Comparison of ENCODE assay signal across 29 mouse cellular contexts in the genomic region with DNA sequence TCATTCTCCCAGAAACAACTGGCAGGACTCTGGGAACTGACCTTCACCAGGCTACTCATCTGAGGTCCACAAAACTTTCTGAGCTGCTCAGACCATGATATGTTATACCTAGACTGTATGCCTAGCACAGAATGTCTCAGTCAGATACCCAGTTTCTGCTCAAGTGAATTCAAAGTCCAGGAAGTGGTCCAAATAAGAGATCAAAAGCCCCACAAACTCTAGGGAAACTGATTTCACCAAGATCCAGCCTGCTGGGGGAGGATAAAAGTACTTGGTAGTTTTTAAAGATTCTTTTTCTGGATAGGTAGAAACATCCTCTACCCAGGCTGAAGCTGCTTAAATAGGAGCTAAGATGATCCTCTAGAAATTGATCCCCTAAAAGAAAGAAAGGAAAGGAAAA. TPM values are rescaled to one million over a fixed set of nuclear protein-coding genes. Genes with fewer than 3 reads are reported as not detected.
DNase-seq lines count a peak whose midpoint lies in the region; ATAC-seq lines count a peak whose summit lies in the region.
"Had no signal": no experiment of that assay in that cellular context is flagged by ENCODE, and none has a peak within 500 bp of the region (broad histone marks: within the 10 kb centered on the region; RNA-seq: fewer than 3 reads in every experiment).

No protein-coding gene starts in this region.

- H3K4me3 ChIP-seq in hindbrain, embryonic 16.5 days (ENCODE audit: low read length), result no peak overlapping the region
- H3K4me3 ChIP-seq: embryonic facial prominence, embryonic 10.5 days; embryonic facial prominence, embryonic 12.5 days; forebrain, embryonic 13.5 days; forebrain, embryonic 15.5 days had no signal

- H3K4me1 ChIP-seq in hindbrain, embryonic 16.5 days (ENCODE audit: control insufficient read depth, insufficient read depth, low read depth, low read length), result no peaks in the 10 kb centered on the region
- H3K4me1 ChIP-seq: embryonic facial prominence, embryonic 10.5 days; embryonic facial prominence, embryonic 12.5 days; forebrain, embryonic 13.5 days; forebrain, embryonic 15.5 days had no signal

- H3K9me3 ChIP-seq in hindbrain, embryonic 16.5 days (ENCODE audit: control insufficient read depth, low read length), result no peaks in the 10 kb centered on the region
- H3K9me3 ChIP-seq: embryonic facial prominence, embryonic 10.5 days; embryonic facial prominence, embryonic 12.5 days; forebrain, embryonic 13.5 days; forebrain, embryonic 15.5 days; G1E had no signal

- H3K27me3 ChIP-seq in hindbrain, embryonic 16.5 days (replicated peaks; ENCODE audit: control insufficient read depth, insufficient read depth, low read length), result no peaks in the 10 kb centered on the region
- H3K27me3 ChIP-seq: CH12.LX; embryonic facial prominence, embryonic 12.5 days; forebrain, embryonic 13.5 days; forebrain, embryonic 15.5 days had no signal

- H3K9ac ChIP-seq in hindbrain, embryonic 16.5 days (ENCODE audit: low read depth, low read length), result no peak overlapping the region
- H3K9ac ChIP-seq: embryonic facial prominence, embryonic 12.5 days; forebrain, embryonic 13.5 days; forebrain, embryonic 15.5 days; forebrain, postnatal 0 days had no signal

- no peak overlapping the region for H3K4me2 ChIP-seq in hindbrain, embryonic 16.5 days (ENCODE audit: low read length)
- H3K4me2 ChIP-seq: embryonic facial prominence, embryonic 12.5 days; forebrain, embryonic 13.5 days; forebrain, embryonic 15.5 days had no signal

- peak; percentile 51 for ATAC-seq in inflammation-experienced regulatory T-cells, adult 6 months
- ATAC-seq in hindbrain, embryonic 16.5 days, result no peak
- ATAC-seq: forebrain, embryonic 13.5 days; forebrain, embryonic 15.5 days; forebrain, postnatal 0 days; Patski had no signal

- no peaks in the 10 kb centered on the region for H3K36me3 ChIP-seq in hindbrain, embryonic 16.5 days (ENCODE audit: control insufficient read depth, insufficient read depth, low read length)
- H3K36me3 ChIP-seq: embryonic facial prominence, embryonic 10.5 days; embryonic facial prominence, embryonic 12.5 days; forebrain, embryonic 15.5 days; G1E had no signal

- peak; percentile 43 for DNase-seq in CD4-positive helper T cell, adult 2 months (ENCODE audit: low read depth, low spot score)
- peak; percentile 41 for DNase-seq in CD4-positive, CD25-positive, alpha-beta regulatory T cell, adult 2 months (ENCODE audit: low read depth, low spot score)
- peak; percentile 7 for DNase-seq in T-cell, adult 2 months (ENCODE audit: low spot score)
- DNase-seq in right cerebral cortex, postnatal 10 days (ENCODE audit: low spot score in 2 of 2), result no peak
- no peak for DNase-seq in embryo, embryonic 11 days
- DNase-seq in layer of hippocampus, adult 8-10 months (ENCODE audit: low spot score in 2 of 2), result no peak
- DNase-seq: adrenal gland, adult 8-10 months; adrenal gland, postnatal 14 days; cerebellum, adult 11 months; cerebellum, adult 18-20 months; cerebellum, adult 8-10 months; cerebellum, adult 9-11 months; cerebellum, postnatal 14 days; cerebellum, postnatal 36 days; forebrain, postnatal 0 days had no signal

- H3K27ac ChIP-seq in hindbrain, embryonic 16.5 days (ENCODE audit: low read depth, low read length), result no peak overlapping the region
- H3K27ac ChIP-seq: embryonic facial prominence, embryonic 10.5 days; embryonic facial prominence, embryonic 12.5 days; forebrain, embryonic 13.5 days; forebrain, embryonic 15.5 days had no signal

RNA-seq across cellular contexts. Expression of a gene that starts 9.6 kb away (rescaled TPM):
- polyA plus RNA-seq in inflammation-experienced regulatory T-cells, adult 6 months (2017; shearing (Covaris generic)), result not detected
- polyA plus RNA-seq in hindbrain, embryonic 16.5 days (2015; fragmentation: Nextera tagmentation; extraction: Ambion mirVana), result 0.39 and 0.42 TPM in 2 replicates
- total RNA-seq in layer of hippocampus, adult 8-10 months (2022), result not detected
- total RNA-seq: adrenal gland, adult 18-20 months; adrenal gland, adult 8-10 months; adrenal gland, postnatal 14 days; adrenal gland, postnatal 4 days; CH12.LX; common myeloid progenitor, adult 5-6 weeks; forebrain, postnatal 0 days had no signal
- polyA plus RNA-seq: brain, embryonic 14.5 days; C2C12; forebrain, embryonic 13.5 days; forebrain, embryonic 15.5 days; forebrain, postnatal 0 days; G1E; Patski had no signal

Comparison
In these comparisons a context has a peak if more than half of its experiments do, and no peak if none do; other contexts are left out.
1. DNase-seq: peak in CD4-positive helper T cell, adult 2 months (single experiment), CD4-positive, CD25-positive, alpha-beta regulatory T cell, adult 2 months (single experiment) and T-cell, adult 2 months (single experiment); none in right cerebral cortex, postnatal 10 days (0 of 2), embryo, embryonic 11 days (single experiment) and layer of hippocampus, adult 8-10 months (0 of 2).